In the genomic region with DNA sequence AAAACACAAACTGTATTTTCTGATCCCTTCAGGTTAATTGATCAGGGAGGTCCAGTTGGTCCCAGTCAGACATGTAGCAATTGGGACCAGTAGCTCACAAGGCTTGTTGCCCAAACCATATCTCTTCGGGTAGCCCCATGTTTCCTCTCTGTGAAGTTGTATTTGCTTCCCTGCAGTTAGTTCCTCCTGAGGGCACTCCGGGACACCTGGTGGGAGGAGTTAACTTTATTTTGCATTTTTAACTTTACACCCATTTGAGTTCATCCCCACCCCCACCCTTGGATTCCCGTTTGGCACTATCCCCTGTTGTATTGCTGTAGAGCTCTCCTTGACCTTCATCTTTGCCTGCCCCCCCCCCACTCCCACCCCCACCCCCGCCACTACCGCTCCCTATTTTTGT, we compare ENCODE assay signal across 18 mouse cellular contexts. TPM values are rescaled to one million over a fixed set of nuclear protein-coding genes. Genes with fewer than 3 reads are reported as not detected.
"Had no signal": no experiment of that assay in that cellular context is flagged by ENCODE, and none has a peak within 500 bp of the region (broad histone marks: within the 10 kb centered on the region; RNA-seq: fewer than 3 reads in every experiment).

No protein-coding gene starts in this region.

- H3K4me3 ChIP-seq: kidney, embryonic 15.5 days; limb, embryonic 13.5 days; megakaryocyte, embryonic 14.5 days; midbrain, embryonic 12.5 days; neural tube, embryonic 13.5 days had no signal

- H3K27me3 ChIP-seq: kidney, embryonic 15.5 days; limb, embryonic 13.5 days; midbrain, embryonic 12.5 days; neural tube, embryonic 13.5 days had no signal

- DNase-seq: kidney, adult 18-20 months; kidney, postnatal 25 days; lung, embryonic 14.5 days; lung, postnatal 10 days; lung, postnatal 4 days; retina, postnatal 1 day; right cerebral cortex, postnatal 4 days; spleen, adult 18-20 months; thymus, adult 18-20 months; thymus, postnatal 14 days had no signal

- H3K9ac ChIP-seq: kidney, embryonic 15.5 days; limb, embryonic 13.5 days; liver, embryonic 14.5 days; lung, embryonic 14.5 days; midbrain, embryonic 12.5 days; neural tube, embryonic 13.5 days had no signal

- H3K27ac ChIP-seq: limb, embryonic 13.5 days; liver, embryonic 14.5 days; midbrain, embryonic 12.5 days; neural tube, embryonic 13.5 days had no signal

- ATAC-seq: midbrain, embryonic 16.5 days had no signal

- H3K9me3 ChIP-seq: kidney, embryonic 15.5 days; limb, embryonic 13.5 days; midbrain, embryonic 12.5 days; neural tube, embryonic 13.5 days had no signal

- H3K4me2 ChIP-seq: kidney, embryonic 15.5 days; limb, embryonic 13.5 days; lung, embryonic 14.5 days; midbrain, embryonic 12.5 days; neural tube, embryonic 13.5 days had no signal

RNA-seq across cellular contexts. Expression of gene Rdh1, which starts 13.6 kb away (rescaled TPM):
- polyA plus RNA-seq: limb, embryonic 13.5 days; midbrain, embryonic 16.5 days; neural tube, embryonic 13.5 days; stomach, embryonic 14.5 days had no signal

RNA-seq across cellular contexts. Expression of gene Rdh16f1, which starts 13.7 kb away (rescaled TPM):
- polyA plus RNA-seq: limb, embryonic 13.5 days; lung, embryonic 14.5 days; neural tube, embryonic 13.5 days; stomach, embryonic 14.5 days had no signal

RNA-seq across cellular contexts. Expression of gene Tac2, which starts 21.6 kb away (rescaled TPM):
- polyA plus RNA-seq: lung, embryonic 14.5 days; midbrain, embryonic 12.5 days had no signal
